ENCODE assay signal across 16 mouse cellular contexts in genomic region chr10:120038194-120038593, GRCm38 (mm10).
DNase-seq lines count a peak whose midpoint lies in the region; ATAC-seq and TF ChIP-seq lines count a peak whose summit lies in the region.
"Had no signal": no experiment of that assay in that cellular context is flagged by ENCODE, and none has a peak within 500 bp of the region (broad histone marks: within the 10 kb centered on the region; RNA-seq: fewer than 3 reads in every experiment).

No protein-coding gene starts in this region.

- no peak for TF ChIP-seq EP300 in lung, postnatal 0 days (IDR thresholded peaks at IDR 0.05)

- H3K9ac ChIP-seq in lung, postnatal 0 days (replicated peaks; ENCODE audit: low read depth), result no peak overlapping the region
- H3K9ac ChIP-seq: limb, embryonic 12.5 days had no signal

- no peak overlapping the region for H3K27ac ChIP-seq in lung, postnatal 0 days (ENCODE audit: low read length)
- H3K27ac ChIP-seq: heart, embryonic 10.5 days; limb, embryonic 12.5 days; midbrain, embryonic 10.5 days had no signal

- H3K4me2 ChIP-seq in lung, postnatal 0 days (replicated peaks; ENCODE audit: low read depth, low read length), result no peak overlapping the region
- H3K4me2 ChIP-seq: limb, embryonic 12.5 days had no signal

- whole genome bisulfite sequencing in lung, postnatal 0 days, result 85% methylated on average over 5 of the region's 5 CpGs

- H3K4me3 ChIP-seq in lung, postnatal 0 days (ENCODE audit: low read depth, low read length), result no peak overlapping the region
- H3K4me3 ChIP-seq: heart, embryonic 10.5 days; limb, embryonic 12.5 days; midbrain, embryonic 10.5 days had no signal

- no peaks in the 10 kb centered on the region for H3K4me1 ChIP-seq in lung, postnatal 0 days (ENCODE audit: insufficient read depth, low read depth, low read length)
- H3K4me1 ChIP-seq: limb, embryonic 12.5 days had no signal

- no peaks in the 10 kb centered on the region for H3K27me3 ChIP-seq in lung, postnatal 0 days (replicated peaks; ENCODE audit: insufficient read depth, low read length)
- H3K27me3 ChIP-seq: CH12.LX; limb, embryonic 12.5 days; Patski had no signal

- H3K9me3 ChIP-seq in lung, postnatal 0 days (ENCODE audit: low read length), result no peaks in the 10 kb centered on the region
- H3K9me3 ChIP-seq: heart, embryonic 10.5 days; limb, embryonic 12.5 days; midbrain, embryonic 10.5 days had no signal

- no peak for ATAC-seq in lung, postnatal 0 days
- ATAC-seq: intestine, postnatal 0 days; Patski had no signal

- DNase-seq in right cerebral cortex, adult 18-20 months, result peak; percentile 81
- DNase-seq in right cerebral cortex, postnatal 14 days, result no peak
- DNase-seq in layer of hippocampus, adult 18-20 months (ENCODE audit: low spot score in 2 of 2), result peak; percentile 73 to 87
- peak; percentile 47 to 86 for DNase-seq in left cerebral cortex, adult 9 months (ENCODE audit: low spot score in 2 of 2)
- DNase-seq in thymus, postnatal 10 days (ENCODE audit: low spot score in 2 of 2), result no peak
- DNase-seq in lung, postnatal 0 days (ENCODE audit: low spot score), result no peak
- no peak for DNase-seq in thymus, postnatal 36 days
- DNase-seq: adrenal gland, adult 2 months; heart, postnatal 4 days; lung, adult 2 months had no signal

- no peak for TF ChIP-seq CTCF in lung, postnatal 0 days (IDR thresholded peaks at IDR 0.05)

- no peaks in the 10 kb centered on the region for H3K36me3 ChIP-seq in lung, postnatal 0 days (ENCODE audit: insufficient read depth, low read length)
- H3K36me3 ChIP-seq: limb, embryonic 12.5 days had no signal

Comparison
In these comparisons a context has a peak if more than half of its experiments do, and no peak if none do; other contexts are left out.
1. DNase-seq: peak in right cerebral cortex, adult 18-20 months (single experiment), layer of hippocampus, adult 18-20 months (2 of 2) and left cerebral cortex, adult 9 months (2 of 2); none in right cerebral cortex, postnatal 14 days (single experiment), thymus, postnatal 10 days (0 of 2), lung, postnatal 0 days (single experiment) and thymus, postnatal 36 days (0 of 2).